Mouse (Mus musculus): ENCODE data around the gene 1500009L16Rik. TPM values are rescaled to one million over a fixed set of nuclear protein-coding genes. Genes with fewer than 3 reads are reported as not detected.

The 1500009L16Rik gene
- polyA plus RNA-seq, 1 experiment from 2014 or later: 83.2 TPM

Other genes starting within 250 kb of the 1500009L16Rik start
- gene Aldh1l2, start 188.7 kb upstream of the 1500009L16Rik start, polyA plus RNA-seq (2015; fragmentation: Nextera tagmentation; extraction: Ambion mirVana): 17.0 and 18.7 TPM in 2 replicates
- 28.1 and 30.1 TPM in 2 replicates for gene Washc4, start 179.1 kb upstream of the 1500009L16Rik start, polyA plus RNA-seq (2015; fragmentation: Nextera tagmentation; extraction: Ambion mirVana)
- gene Appl2, start 74.1 kb upstream of the 1500009L16Rik start, polyA plus RNA-seq (2015; fragmentation: Nextera tagmentation; extraction: Ambion mirVana): 54.1 and 59.6 TPM in 2 replicates